Mouse (Mus musculus) bone marrow, adult 2 months (tissue): ENCODE measurements around the gene Mrpl50.

Experiments used
- CTCF ChIP-seq: fragments of 200-500 bp; IDR thresholded peaks from 2 replicates; pipeline ENCODE4 v1.5.1; 2011; ENCODE audit warnings: low read length, control low read depth; ENCODE audit not compliant: control insufficient read depth, insufficient read depth
- POLR2A ChIP-seq: fragments of 200-500 bp; IDR thresholded peaks from 2 replicates; pipeline ENCODE4 v1.6.1; 2011; ENCODE audit warnings: low read depth, mild to moderate bottlenecking, control low read depth, low read length, borderline replicate concordance; ENCODE audit not compliant: control insufficient read depth

DNA sequence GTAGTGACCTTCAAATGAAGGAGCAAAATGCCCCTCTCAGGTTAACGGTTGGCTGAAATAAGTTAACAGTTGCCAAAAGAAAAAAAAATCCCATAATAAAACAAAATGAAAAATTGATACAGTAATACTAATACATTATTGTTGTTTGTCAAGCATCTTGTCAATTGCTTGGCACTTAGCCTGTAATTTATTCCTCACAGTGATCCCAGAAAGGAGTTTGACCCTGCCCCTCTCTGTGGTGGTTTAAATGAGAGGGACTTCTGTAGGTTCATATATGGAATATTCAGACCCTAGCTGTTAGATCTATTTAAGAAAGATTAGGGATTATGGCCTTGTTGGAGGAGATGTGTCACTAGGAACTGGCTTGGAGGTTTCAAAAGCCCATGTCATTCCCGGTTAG, 25.1 kb upstream of the Mrpl50 start:
- no peak for TF ChIP-seq CTCF
- no peak for TF ChIP-seq POLR2A
